Mouse (Mus musculus) MEL (cell line): ENCODE measurements at regions not wholly inside any gene's neighbourhood (a gene's known extent, or its start where the extent isn't known, plus 50 kb on each side); places are given as distances from the start of the nearest gene placed in this dataset.
A peak's percentile ranks its signal among the peaks of the same experiment; 100 is the strongest.

Experiments used
- DNase-seq: peaks from one replicate; pipeline ENCODE4 v3.0.0; 2011; ENCODE audit warnings: low read depth, low spot score
- H3K27ac ChIP-seq: 2 replicates; pipeline ENCODE4 v1.5.1; 2012; ENCODE audit warnings: low read depth, mild to moderate bottlenecking, control low read depth, low read length, moderate library complexity; ENCODE audit not compliant: control insufficient read depth
- H3K27me3 ChIP-seq, 2 experiments: fragments of 150-350 bp in 1 of 2; sonication (generic) in 1 of 2; 2 replicates each; pipeline ENCODE4 v1.6.1; 2012; ENCODE audit warnings: low read length in 2 of 2, mild to moderate bottlenecking in 2 of 2, improper control_type of control experiment in 1 of 2, moderate library complexity in 1 of 2; ENCODE audit not compliant: insufficient read depth in 2 of 2, control insufficient read depth in 1 of 2
- H3K36me3 ChIP-seq, 2 experiments: 2 replicates each; pipeline ENCODE4 v1.6.1; 2012 to 2014; ENCODE audit warnings: low read length in 2 of 2, improper control_type of control experiment in 1 of 2, inconsistent platforms in 1 of 2, mild to moderate bottlenecking in 1 of 2; ENCODE audit not compliant: insufficient read depth in 2 of 2, control insufficient read depth in 1 of 2
- H3K4me1 ChIP-seq, 2 experiments: fragments of 150-350 bp in 1 of 2; sonication (generic) in 1 of 2; 2 replicates each; pipeline ENCODE4 v1.6.1; 2012; ENCODE audit warnings: low read length in 2 of 2, improper control_type of control experiment in 1 of 2, mild to moderate bottlenecking in 1 of 2; ENCODE audit not compliant: insufficient read depth in 2 of 2, control insufficient read depth in 1 of 2
- H3K4me3 ChIP-seq, 2 experiments: fragments of 150-350 bp in 1 of 2; sonication (generic) in 1 of 2; 2 replicates each; pipeline ENCODE4 v1.5.1; 2012; ENCODE audit warnings: low read depth in 2 of 2, low read length in 2 of 2, mild to moderate bottlenecking in 2 of 2, moderate library complexity in 2 of 2, control low read depth in 1 of 2, improper control_type of control experiment in 1 of 2; ENCODE audit not compliant: control insufficient read depth in 1 of 2, insufficient read depth in 1 of 2
- H3K79me2 ChIP-seq: 2 replicates; pipeline ENCODE4 v1.6.1; 2012; ENCODE audit warnings: mild to moderate bottlenecking, low read length, moderate library complexity; ENCODE audit not compliant: control insufficient read depth, poor library complexity, insufficient read depth
- H3K9ac ChIP-seq: 2 replicates; pipeline ENCODE4 v1.6.1; 2012; ENCODE audit warnings: low read depth, mild to moderate bottlenecking, control low read depth, low read length, moderate library complexity; ENCODE audit not compliant: control insufficient read depth, poor library complexity, severe bottlenecking
- H3K9me3 ChIP-seq: fragments of 150-350 bp; sonication (generic); replicated peaks from 2 replicates; pipeline ENCODE4 v1.6.1; 2012; ENCODE audit warnings: mild to moderate bottlenecking, low read length, improper control_type of control experiment, moderate library complexity; ENCODE audit not compliant: insufficient read depth
- BHLHE40 ChIP-seq: IDR thresholded peaks from 2 replicates; pipeline ENCODE4 v1.6.1; 2012; ENCODE audit warnings: low read depth, mild to moderate bottlenecking, inconsistent platforms, low read length, improper control_type of control experiment, borderline replicate concordance
- CHD1 ChIP-seq: IDR thresholded peaks from 2 replicates; pipeline ENCODE4 v1.6.1; 2012; ENCODE audit warnings: low read depth, mild to moderate bottlenecking, inconsistent platforms, low read length, improper control_type of control experiment
- CHD2 ChIP-seq: IDR thresholded peaks from 2 replicates; pipeline ENCODE4 v1.6.1; 2011; ENCODE audit warnings: low read length, improper control_type of control experiment
- CTCF ChIP-seq, 3 experiments: IDR thresholded peaks in 2 of 3; conservative IDR thresholded peaks in 1 of 3; 2 replicates each; pipeline ENCODE4 v1.5.1; 2011 to 2012; ENCODE audit warnings: low read length in 3 of 3, low read depth in 2 of 3, mild to moderate bottlenecking in 2 of 3, improper control_type of control experiment in 1 of 3, inconsistent platforms in 1 of 3, mixed read lengths in 1 of 3, moderate library complexity in 1 of 3; ENCODE audit not compliant: control insufficient read depth in 1 of 3, insufficient read depth in 1 of 3, poor library complexity in 1 of 3, severe bottlenecking in 1 of 3
- E2F4 ChIP-seq: IDR thresholded peaks from 2 replicates; pipeline ENCODE4 v1.6.1; 2011; ENCODE audit warnings: low read depth, low read length, improper control_type of control experiment, borderline replicate concordance
- ELF1 ChIP-seq: IDR thresholded peaks from 2 replicates; pipeline ENCODE4 v1.6.1; 2014; ENCODE audit warnings: low read depth, mild to moderate bottlenecking, inconsistent platforms, low read length, improper control_type of control experiment, moderate library complexity
- EP300 ChIP-seq, 2 experiments: IDR thresholded peaks; 2 replicates each; pipeline ENCODE4 v1.6.1; 2011; ENCODE audit warnings: improper control_type of control experiment in 2 of 2, low read length in 2 of 2, low read depth in 1 of 2, mild to moderate bottlenecking in 1 of 2
- ETS1 ChIP-seq: IDR thresholded peaks from 2 replicates; pipeline ENCODE4 v1.6.1; 2012; ENCODE audit warnings: low read depth, mild to moderate bottlenecking, inconsistent platforms, low read length, improper control_type of control experiment, moderate library complexity
- GABPA ChIP-seq: IDR thresholded peaks from 2 replicates; pipeline ENCODE4 v1.6.1; 2012; ENCODE audit warnings: low read depth, mild to moderate bottlenecking, inconsistent platforms, low read length, improper control_type of control experiment, moderate library complexity
- GATA1 ChIP-seq: IDR thresholded peaks from 2 replicates; pipeline ENCODE4 v1.6.1; 2011; ENCODE audit warnings: low read depth, low read length, improper control_type of control experiment
- HCFC1 ChIP-seq: IDR thresholded peaks from 2 replicates; pipeline ENCODE4 v1.6.1; 2012; ENCODE audit warnings: low read depth, mild to moderate bottlenecking, inconsistent platforms, low read length, improper control_type of control experiment, moderate library complexity
- JUND ChIP-seq: IDR thresholded peaks from 2 replicates; pipeline ENCODE4 v1.6.1; 2011; ENCODE audit warnings: low read depth, mild to moderate bottlenecking, improper control_type of control experiment, low read length
- KAT2A ChIP-seq: conservative IDR thresholded peaks from 2 replicates; pipeline ENCODE4 v1.6.1; 2012; ENCODE audit warnings: low read depth, low read length, improper control_type of control experiment, inconsistent platforms
- MAFK ChIP-seq: IDR thresholded peaks from 2 replicates; pipeline ENCODE4 v1.6.1; 2011; ENCODE audit warnings: low read depth, mild to moderate bottlenecking, low read length, improper control_type of control experiment, borderline replicate concordance
- MAZ ChIP-seq: IDR thresholded peaks from 2 replicates; pipeline ENCODE4 v1.6.1; 2012; ENCODE audit warnings: low read depth, mild to moderate bottlenecking, inconsistent platforms, low read length, improper control_type of control experiment
- MEF2A ChIP-seq: IDR thresholded peaks from 2 replicates; pipeline ENCODE4 v1.6.1; 2014; ENCODE audit warnings: low read depth, mild to moderate bottlenecking, inconsistent platforms, low read length, improper control_type of control experiment; ENCODE audit not compliant: poor library complexity, insufficient replicate concordance, severe bottlenecking; ENCODE audit errors: extremely low read depth
- MXI1 ChIP-seq: IDR thresholded peaks from 2 replicates; pipeline ENCODE4 v1.6.1; 2011; ENCODE audit warnings: mild to moderate bottlenecking, low read depth, low read length, improper control_type of control experiment
- MYB ChIP-seq: IDR thresholded peaks from 2 replicates; pipeline ENCODE4 v1.6.1; 2011; ENCODE audit warnings: mild to moderate bottlenecking, low read depth, low read length, improper control_type of control experiment
- MYC ChIP-seq: IDR thresholded peaks from 2 replicates; pipeline ENCODE4 v1.6.1; 2011; ENCODE audit warnings: low read depth, mild to moderate bottlenecking, low read length, improper control_type of control experiment, moderate library complexity
- NELFE ChIP-seq: IDR thresholded peaks from 2 replicates; pipeline ENCODE4 v1.6.1; 2011; ENCODE audit warnings: low read depth, low read length, improper control_type of control experiment
- NRF1 ChIP-seq: IDR thresholded peaks from 2 replicates; pipeline ENCODE4 v1.6.1; 2014; ENCODE audit warnings: low read depth, mild to moderate bottlenecking, inconsistent platforms, low read length, improper control_type of control experiment, moderate library complexity; ENCODE audit not compliant: poor library complexity, insufficient read depth, severe bottlenecking
- POLR2A ChIP-seq, 2 experiments: IDR thresholded peaks; 2 replicates each; pipeline ENCODE4 v1.6.1; 2011 to 2012; ENCODE audit warnings: low read length in 2 of 2, mild to moderate bottlenecking in 2 of 2, control low read depth in 1 of 2, improper control_type of control experiment in 1 of 2, low read depth in 1 of 2, moderate library complexity in 1 of 2; ENCODE audit not compliant: control insufficient read depth in 1 of 2, insufficient read depth in 1 of 2, poor library complexity in 1 of 2
- POLR2AphosphoS2 ChIP-seq: IDR thresholded peaks from 2 replicates; pipeline ENCODE4 v1.6.1; 2011; ENCODE audit warnings: low read length, improper control_type of control experiment
- POLR2AphosphoS5 ChIP-seq: IDR thresholded peaks from 2 replicates; pipeline ENCODE4 v1.6.1; 2012; ENCODE audit warnings: low read depth, borderline replicate concordance, mild to moderate bottlenecking, inconsistent platforms, low read length, moderate library complexity, mixed read lengths
- RAD21 ChIP-seq: IDR thresholded peaks from 2 replicates; pipeline ENCODE4 v1.6.1; 2011; ENCODE audit warnings: mild to moderate bottlenecking, low read depth, low read length, improper control_type of control experiment
- RCOR1 ChIP-seq: IDR thresholded peaks from 2 replicates; pipeline ENCODE4 v1.6.1; 2012; ENCODE audit warnings: low read depth, mild to moderate bottlenecking, inconsistent platforms, low read length, improper control_type of control experiment
- SIN3A ChIP-seq: IDR thresholded peaks from 2 replicates; pipeline ENCODE4 v1.6.1; 2012; ENCODE audit warnings: low read length, improper control_type of control experiment, inconsistent platforms
- SMC3 ChIP-seq: IDR thresholded peaks from 2 replicates; pipeline ENCODE4 v1.6.1; 2011; ENCODE audit warnings: low read depth, low read length, improper control_type of control experiment
- TAL1 ChIP-seq: IDR thresholded peaks from 2 replicates; pipeline ENCODE4 v1.6.1; 2012; ENCODE audit warnings: mild to moderate bottlenecking, inconsistent platforms, low read length, moderate library complexity, mixed read lengths
- TBP ChIP-seq: IDR thresholded peaks from 2 replicates; pipeline ENCODE4 v1.8.0; 2011; ENCODE audit warnings: low read depth, low read length, improper control_type of control experiment
- TCF12 ChIP-seq: IDR thresholded peaks from 2 replicates; pipeline ENCODE4 v1.6.1; 2014; ENCODE audit warnings: low read depth, mild to moderate bottlenecking, inconsistent platforms, low read length, improper control_type of control experiment, moderate library complexity
- UBTF ChIP-seq: IDR thresholded peaks from 2 replicates; pipeline ENCODE4 v1.6.1; 2012; ENCODE audit warnings: low read depth, mild to moderate bottlenecking, inconsistent platforms, low read length, improper control_type of control experiment, moderate library complexity, borderline replicate concordance; ENCODE audit not compliant: insufficient read depth
- USF1 ChIP-seq: IDR thresholded peaks from 2 replicates; pipeline ENCODE4 v1.6.1; 2014; ENCODE audit warnings: low read depth, mild to moderate bottlenecking, inconsistent platforms, low read length, improper control_type of control experiment, moderate library complexity
- USF2 ChIP-seq, 2 experiments: IDR thresholded peaks; 2 replicates each; pipeline ENCODE4 v1.6.1; 2011 to 2012; ENCODE audit warnings: improper control_type of control experiment in 2 of 2, low read length in 2 of 2, borderline replicate concordance in 1 of 2, inconsistent platforms in 1 of 2, low read depth in 1 of 2, mild to moderate bottlenecking in 1 of 2; ENCODE audit not compliant: insufficient read depth in 1 of 2
- ZC3H11A ChIP-seq: IDR thresholded peaks from 2 replicates; pipeline ENCODE4 v1.6.1; 2012; ENCODE audit warnings: low read depth, mild to moderate bottlenecking, inconsistent platforms, low read length, improper control_type of control experiment
- ZKSCAN1 ChIP-seq: IDR thresholded peaks from 2 replicates; pipeline ENCODE4 v1.6.1; 2012; ENCODE audit warnings: low read depth, mild to moderate bottlenecking, inconsistent platforms, low read length, improper control_type of control experiment, moderate library complexity
- ZMIZ1 ChIP-seq: IDR thresholded peaks from 2 replicates; pipeline ENCODE4 v1.6.1; 2012; ENCODE audit warnings: low read depth, mild to moderate bottlenecking, inconsistent platforms, low read length, improper control_type of control experiment, moderate library complexity
- ZNF384 ChIP-seq: IDR thresholded peaks from 2 replicates; pipeline ENCODE4 v1.6.1; 2012; ENCODE audit warnings: low read depth, mild to moderate bottlenecking, inconsistent platforms, low read length, improper control_type of control experiment

DNA sequence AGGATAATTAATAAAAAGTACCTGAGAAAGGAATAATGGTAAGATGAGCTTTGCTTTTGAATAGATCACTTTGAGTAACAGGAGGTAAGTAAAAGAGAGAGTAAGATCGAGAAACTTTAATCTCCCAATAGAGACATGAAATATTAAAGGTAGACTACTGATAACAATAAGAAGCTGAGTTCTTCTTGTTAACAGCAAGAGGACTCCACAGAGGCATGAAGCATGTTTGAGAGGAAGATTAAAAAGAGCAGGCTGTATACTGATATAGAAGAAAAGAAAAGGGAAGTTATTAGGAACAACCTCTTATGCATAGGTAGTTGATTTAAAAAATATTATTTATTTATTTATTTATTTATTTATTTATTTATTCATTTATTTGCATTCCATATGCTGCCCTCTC, 519.9 kb downstream of the Kcnt2 start:
- Histone ChIP-seq H3K27me3 (no peaks in the 10 kb centered on the region), H3K9ac (no peak overlapping the region), H3K4me1 (peaks cover 3 to 6% of the 10 kb centered on the region in 2 experiments; a peak in 3 of 4 replicates), H3K36me3 (peaks cover 0 to 11% of the 10 kb centered on the region in 2 experiments; a peak in 2 of 4 replicates), H3K27ac (peak overlapping the region; percentile 52), H3K79me2 (no peaks in the 10 kb centered on the region), H3K9me3 (no peaks in the 10 kb centered on the region), H3K4me3 (peak overlapping the region in 1 of 2 experiments; percentile 13; a peak in 2 of 4 replicates)
- DNase-seq = peak; percentile 75
- no peak for TF ChIP-seq POLR2AphosphoS5
- no peak for TF ChIP-seq RAD21
- TF ChIP-seq ZKSCAN1 = no peak
- TF ChIP-seq ELF1 = no peak
- peak; percentile 56 to 70; a peak in 3 of 4 replicates for TF ChIP-seq EP300 (IDR thresholded peaks at IDR 0.05; ENCODE audit: low read depth in 1 of 2, low read length in 2 of 2)
- no peak for TF ChIP-seq TAL1
- TF ChIP-seq MAZ = no peak
- no peak for TF ChIP-seq ZMIZ1
- no peak for TF ChIP-seq USF1
- peak; percentile 49 for TF ChIP-seq RCOR1
- no peak for TF ChIP-seq TBP
- no peak for TF ChIP-seq SIN3A
- 0 out of 2 replicates have a peak, but pooled peaks have one; percentile 22 for TF ChIP-seq MXI1
- TF ChIP-seq MYC = peak; percentile 59; the same call in 1 of the 2 replicates
- TF ChIP-seq BHLHE40 = no peak
- TF ChIP-seq GATA1 = peak; percentile 65; the same call in 1 of the 2 replicates
- TF ChIP-seq USF2 (IDR thresholded peaks at IDR 0.05; ENCODE audit: borderline replicate concordance in 1 of 2, insufficient read depth in 1 of 2, low read depth in 1 of 2, low read length in 2 of 2) = no peak
- TF ChIP-seq NRF1 = no peak
- no peak for TF ChIP-seq CTCF (IDR thresholded peaks at IDR 0.05 in 2 of 3, conservative IDR thresholded peaks at IDR 0.05 in 1 of 3; ENCODE audit: control insufficient read depth in 1 of 3, insufficient read depth in 1 of 3, low read depth in 2 of 3, low read length in 3 of 3, poor library complexity in 1 of 3, severe bottlenecking in 1 of 3)
- TF ChIP-seq ETS1 = no peak
- TF ChIP-seq HCFC1 = no peak
- TF ChIP-seq MYB = no peak
- TF ChIP-seq SMC3 = no peak
- TF ChIP-seq CHD1 = no peak
- TF ChIP-seq ZC3H11A = no peak
- TF ChIP-seq KAT2A = no peak
- no peak for TF ChIP-seq CHD2
- no peak for TF ChIP-seq UBTF
- no peak for TF ChIP-seq MAFK
- no peak for TF ChIP-seq JUND
- no peak for TF ChIP-seq GABPA
- TF ChIP-seq TCF12 = peak; percentile 63; the same call in 1 of the 2 replicates
- no peak for TF ChIP-seq POLR2AphosphoS2
- TF ChIP-seq MEF2A = no peak
- no peak for TF ChIP-seq E2F4
- no peak for TF ChIP-seq ZNF384
- no peak for TF ChIP-seq NELFE
- no peak for TF ChIP-seq POLR2A (IDR thresholded peaks at IDR 0.05; ENCODE audit: control insufficient read depth in 1 of 2, insufficient read depth in 1 of 2, low read depth in 1 of 2, low read length in 2 of 2, poor library complexity in 1 of 2)
